Mouse (Mus musculus) kidney, postnatal 14 days (tissue): ENCODE results near the gene Cbx7.
"Not testable (repeated sequence)": the region's sequence is repeated elsewhere in the genome, so short reads cannot be mapped to it uniquely, and the experiment has no call there.

Experiments used
- DNase-seq: peaks from one replicate; pipeline ENCODE4 v3.0.0; 2022; ENCODE audit warnings: mixed read lengths

Gene Cbx7

GRCm38 (mm10) chr15:79918485-79918884, 52.4 kb downstream of the Cbx7 start:
- DNase-seq: no peak

DNA sequence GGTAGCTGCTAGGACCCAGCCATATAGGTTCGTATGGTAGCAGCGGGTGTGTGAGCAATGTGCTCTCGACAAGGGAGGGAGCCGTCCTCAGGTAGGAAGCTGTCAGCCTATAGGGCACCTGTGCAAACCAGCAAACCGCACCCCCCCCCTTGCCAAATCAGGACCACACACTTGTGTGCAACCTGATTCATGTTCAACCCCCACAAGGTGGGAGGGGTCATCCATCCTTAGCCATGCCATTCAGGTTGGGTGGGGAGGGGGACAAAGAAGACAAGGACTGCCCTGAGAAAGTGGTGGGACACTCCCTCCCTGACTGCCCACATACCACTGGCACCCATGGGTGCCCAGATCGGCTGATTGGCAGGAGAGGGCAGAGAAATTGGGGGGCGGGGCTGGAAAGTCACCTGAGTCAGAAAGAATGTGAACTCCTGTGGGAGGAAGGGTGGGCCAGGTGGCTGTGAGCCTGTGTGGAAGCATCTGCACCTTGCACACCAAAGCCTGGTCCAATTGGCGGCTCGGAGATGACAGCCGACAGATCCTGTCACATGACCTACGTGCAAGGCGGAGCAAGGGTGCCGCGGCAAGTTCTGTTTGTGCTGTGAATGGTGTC, 53.7 kb downstream of the Cbx7 start:
- DNase-seq: no peak

DNA sequence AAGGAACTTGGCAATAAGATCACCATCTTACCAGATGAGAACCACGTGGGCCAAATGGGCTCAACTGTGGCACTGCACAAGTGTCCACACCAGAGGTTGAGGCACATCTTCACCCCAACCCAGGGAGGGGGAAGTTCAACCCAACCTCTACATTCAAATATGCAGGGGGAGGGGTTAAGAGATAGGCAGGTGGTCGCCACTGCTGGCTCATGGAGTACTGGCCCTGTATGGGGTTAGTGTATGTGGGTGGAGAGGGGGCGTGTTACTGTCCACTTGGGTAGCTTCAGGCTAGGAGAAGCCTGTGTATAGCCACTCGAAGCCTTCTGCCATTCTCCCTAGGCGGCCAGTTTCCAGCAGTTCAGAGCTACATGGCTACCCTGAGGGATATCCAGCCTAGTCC, 54.8 kb downstream of the Cbx7 start:
- no peak for DNase-seq

GRCm38 (mm10) chr15:79914357-79914756, 56.6 kb downstream of the Cbx7 start:
- no peak for DNase-seq

DNA sequence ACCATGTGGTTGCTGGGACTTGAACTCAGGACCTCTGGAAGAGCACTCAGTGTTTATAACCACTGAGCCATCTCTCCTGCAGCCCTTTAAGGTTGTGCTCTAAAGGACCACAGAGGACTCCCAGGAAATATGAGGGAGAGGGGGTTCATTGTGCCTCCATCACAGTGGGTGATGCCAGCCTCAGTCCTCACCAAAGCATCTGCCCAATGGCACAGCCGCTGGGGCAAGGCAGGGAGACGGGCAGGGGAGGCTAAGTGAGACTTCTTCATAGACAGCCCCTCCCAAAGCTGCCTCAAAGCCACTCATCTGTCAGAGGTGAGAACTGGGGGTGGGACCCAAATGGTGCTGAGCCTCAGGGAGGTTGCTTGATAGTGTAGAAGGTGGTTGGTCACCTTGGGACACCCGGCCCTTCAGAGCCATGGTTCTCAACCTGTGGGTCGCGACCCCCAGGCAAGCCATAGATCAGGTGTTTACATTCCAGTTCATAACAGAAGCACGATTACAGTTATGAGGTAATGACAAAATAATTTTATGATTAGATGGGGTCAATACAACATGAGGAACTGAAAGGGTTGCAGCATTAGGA, 57.1 kb downstream of the Cbx7 start:
- no peak for DNase-seq

DNA sequence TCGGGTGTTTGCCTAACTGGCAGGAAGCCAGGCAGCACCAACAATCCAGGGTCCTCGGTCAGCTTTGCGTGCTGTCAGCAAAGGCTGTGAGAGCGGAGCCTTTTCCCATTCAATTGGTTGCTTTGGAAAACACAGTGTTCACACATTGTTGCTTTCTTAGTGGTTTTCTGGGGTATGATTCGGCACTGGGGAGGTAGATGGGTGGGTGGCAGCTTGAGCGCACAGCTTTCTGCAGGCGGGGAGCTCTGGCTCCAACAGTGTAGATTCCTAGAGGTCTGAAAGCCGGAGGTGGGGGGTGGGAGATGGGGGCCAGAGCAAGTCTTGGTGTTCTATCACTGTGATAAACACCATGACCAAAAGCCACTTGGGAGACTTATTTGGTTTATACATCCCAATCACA, 59.6 kb downstream of the Cbx7 start:
- no peak for DNase-seq

DNA sequence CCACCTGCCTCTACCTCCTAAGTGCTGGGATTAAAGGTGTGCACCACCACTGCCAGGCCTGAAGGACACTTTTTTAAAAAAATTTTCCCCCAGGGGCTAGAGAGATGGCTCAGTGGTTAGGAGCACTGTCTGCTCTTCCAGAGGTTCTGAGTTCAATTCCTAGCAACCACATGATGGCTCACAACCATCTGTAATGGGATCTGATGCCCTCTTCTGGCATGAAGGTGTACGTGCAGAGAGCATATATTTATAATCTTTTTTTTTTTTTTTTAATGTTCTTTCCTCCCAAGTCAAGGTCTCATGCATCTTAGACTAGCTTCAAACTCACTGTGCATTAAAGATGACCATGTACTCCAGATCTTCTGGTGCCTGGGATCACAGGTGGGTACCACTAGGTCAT, 60.1 kb downstream of the Cbx7 start:
- not testable (repeated sequence) for DNase-seq

DNA sequence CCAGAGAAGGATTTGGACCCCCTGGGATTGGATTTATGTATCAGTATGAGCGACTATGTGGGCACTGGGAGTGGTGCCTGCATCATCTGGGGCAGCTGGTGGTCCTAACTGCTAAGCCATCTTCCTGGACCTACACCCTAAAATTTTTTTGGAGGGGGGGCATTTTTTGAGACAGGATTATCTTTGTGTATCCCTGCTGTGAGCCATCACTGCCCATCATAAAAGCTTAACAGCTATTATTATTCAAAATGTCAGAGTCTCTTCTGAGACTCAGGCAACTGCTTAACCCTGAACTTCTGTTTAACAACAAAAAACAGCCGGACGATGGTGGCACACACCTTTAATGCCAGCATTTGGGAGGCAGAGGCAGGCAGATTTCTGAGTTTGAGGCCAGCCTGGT, 61.9 kb downstream of the Cbx7 start:
- DNase-seq: not testable (repeated sequence)

DNA sequence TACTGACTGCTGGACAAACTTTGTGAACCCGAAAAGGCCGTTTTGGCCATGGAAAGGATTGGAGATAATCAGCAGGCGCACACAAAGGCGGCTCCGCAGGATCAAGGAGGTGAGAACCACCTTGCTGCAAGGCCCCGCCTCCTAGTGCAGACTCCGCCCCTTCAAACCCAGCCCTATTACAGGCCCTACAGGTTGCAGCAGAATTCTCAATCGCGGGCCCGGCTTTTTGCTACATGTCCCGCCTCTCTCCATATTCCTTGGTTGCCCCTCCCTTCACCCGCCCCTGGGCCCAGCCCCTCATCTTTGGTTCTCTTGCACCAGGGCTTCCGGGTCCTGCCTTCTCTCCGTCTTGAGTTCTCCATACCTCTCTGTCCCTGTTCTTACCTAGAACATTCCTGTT, 64.1 kb downstream of the Cbx7 start:
- no peak for DNase-seq

DNA sequence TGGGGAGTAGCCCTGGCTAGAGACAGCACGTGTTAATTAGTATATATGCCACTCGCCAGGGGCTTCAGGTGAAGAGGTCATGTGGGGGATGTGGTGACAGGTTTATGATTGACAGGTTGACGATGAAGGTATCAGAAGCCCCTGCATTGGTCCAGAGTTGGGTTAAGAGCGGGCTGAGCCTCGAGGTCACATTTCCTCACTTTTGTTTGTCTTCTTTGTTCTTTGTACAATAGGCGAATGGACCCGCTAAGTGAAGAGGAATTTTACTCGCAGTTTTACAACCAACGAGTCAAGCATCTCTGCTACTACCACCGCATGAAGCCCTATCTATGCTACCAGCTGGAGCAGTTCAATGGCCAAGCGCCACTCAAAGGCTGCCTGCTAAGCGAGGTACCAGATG, 65.7 kb downstream of the Cbx7 start:
- no peak for DNase-seq

DNA sequence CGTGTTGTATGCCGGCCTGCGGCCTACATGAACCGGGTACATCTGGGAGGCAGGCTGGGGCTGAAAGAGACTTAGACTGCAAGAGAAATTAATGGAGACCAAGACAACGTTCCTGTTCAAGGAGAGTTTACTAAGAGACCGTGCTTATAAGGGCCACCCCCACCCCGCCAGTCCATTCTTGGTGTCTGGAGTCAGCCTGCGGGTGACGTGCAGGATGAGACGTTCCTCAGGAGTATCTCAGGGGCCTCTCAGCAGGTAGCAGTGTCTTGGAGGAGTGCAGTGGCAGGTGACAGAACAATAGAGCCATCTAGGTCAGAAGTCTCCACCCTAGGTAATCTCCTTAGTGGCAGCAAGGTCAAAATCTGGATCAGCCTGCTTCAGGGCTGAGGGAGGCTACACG, 66.2 kb downstream of the Cbx7 start:
- not testable (repeated sequence) for DNase-seq

DNA sequence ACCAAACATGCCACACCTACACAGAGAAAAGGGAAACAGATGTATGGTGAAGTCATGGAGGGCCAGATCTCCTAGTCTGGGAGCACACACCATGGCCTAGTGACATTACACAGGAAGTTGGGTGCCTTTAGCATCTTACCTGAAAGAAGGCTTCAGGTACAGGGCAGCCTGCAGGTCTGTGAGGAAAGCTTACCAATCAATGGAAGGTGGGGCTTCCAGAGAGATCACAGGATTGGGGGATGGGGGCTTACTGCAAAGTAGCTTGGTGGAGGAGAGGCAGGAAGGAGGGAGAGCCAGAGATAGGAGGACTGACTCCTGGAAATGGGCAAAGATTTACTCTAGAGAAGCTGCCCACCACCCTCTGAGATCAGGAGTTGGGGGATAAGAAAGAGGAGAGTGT, 67.0 kb downstream of the Cbx7 start:
- no peak for DNase-seq

DNA sequence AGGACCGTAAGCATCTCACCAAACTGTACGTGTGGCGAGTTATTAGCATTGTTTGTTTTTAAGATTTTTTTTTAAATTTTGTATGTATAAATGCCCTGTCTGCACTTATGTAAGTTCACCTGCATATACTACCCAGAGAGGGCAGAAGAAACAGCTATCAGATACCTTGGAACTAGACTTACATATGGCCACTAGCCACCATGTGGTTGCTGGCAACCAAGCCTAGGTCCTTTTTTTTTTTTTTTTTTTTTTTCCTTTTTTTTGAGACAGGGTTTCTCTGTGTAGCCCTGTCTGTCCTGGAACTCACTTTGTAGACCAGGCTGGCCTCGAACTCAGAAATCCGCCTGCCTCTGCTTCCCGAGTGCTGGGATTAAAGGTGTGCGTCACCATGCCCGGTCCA, 67.8 kb downstream of the Cbx7 start:
- DNase-seq: not testable (repeated sequence)

DNA sequence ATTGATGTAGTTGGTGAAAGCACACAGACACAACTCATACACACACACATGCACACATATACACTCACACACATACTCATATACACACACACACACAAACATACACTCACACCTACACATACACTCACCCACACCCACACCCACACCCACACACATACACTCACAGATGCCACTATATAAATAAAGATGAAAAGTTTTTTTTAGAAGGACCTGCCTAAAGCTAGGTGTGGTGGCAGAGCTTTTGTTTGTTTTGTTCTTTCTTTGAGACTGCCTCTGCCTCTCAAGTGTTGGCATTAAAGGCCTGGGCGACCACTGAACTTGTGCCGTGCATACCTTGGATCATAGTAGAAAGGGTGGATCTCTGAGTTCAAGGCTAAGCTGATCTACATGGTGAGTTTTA, 69.5 kb downstream of the Cbx7 start:
- DNase-seq: no peak

GRCm38 (mm10) chr15:79900751-79901150, 70.2 kb downstream of the Cbx7 start:
- DNase-seq: no peak

DNA sequence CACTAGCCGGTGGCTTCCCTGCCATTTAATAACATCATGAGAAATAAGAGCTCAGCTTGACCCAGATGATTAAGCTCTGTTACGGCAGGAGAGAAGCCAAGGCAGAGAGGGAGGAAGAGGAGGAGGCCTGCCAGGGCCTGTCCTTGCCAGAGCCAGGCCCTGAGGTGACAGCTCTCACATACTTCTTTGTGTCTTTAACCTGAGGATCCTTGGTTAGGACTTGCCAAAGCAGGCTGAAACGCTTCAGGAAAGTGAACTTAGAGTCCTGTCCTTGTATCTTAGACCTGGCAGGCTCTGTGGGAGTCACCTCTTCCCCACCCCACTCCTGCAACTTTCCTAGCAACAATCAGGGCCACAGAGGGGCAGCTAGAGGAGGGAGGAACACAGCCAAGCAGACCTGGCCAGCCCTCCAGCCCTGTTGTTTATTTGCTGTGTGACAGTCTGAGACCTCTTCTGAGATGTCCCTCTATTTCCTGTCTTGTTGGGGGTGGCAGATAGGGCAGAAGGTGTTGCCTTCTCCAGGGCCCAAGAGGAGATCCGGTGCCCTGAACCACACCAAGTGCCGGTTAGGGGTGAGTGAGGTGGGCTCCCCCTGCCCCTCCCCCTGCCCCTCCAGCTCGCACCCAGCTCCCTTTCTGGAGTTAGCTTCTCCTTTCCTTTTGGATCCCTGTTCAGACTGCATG, 71.0 kb downstream of the Cbx7 start:
- no peak for DNase-seq

- DNase-seq: no peak
Observed at GRCm38 (mm10) chr15:79898988-79899387, 71.9 kb downstream of the Cbx7 start.

DNA sequence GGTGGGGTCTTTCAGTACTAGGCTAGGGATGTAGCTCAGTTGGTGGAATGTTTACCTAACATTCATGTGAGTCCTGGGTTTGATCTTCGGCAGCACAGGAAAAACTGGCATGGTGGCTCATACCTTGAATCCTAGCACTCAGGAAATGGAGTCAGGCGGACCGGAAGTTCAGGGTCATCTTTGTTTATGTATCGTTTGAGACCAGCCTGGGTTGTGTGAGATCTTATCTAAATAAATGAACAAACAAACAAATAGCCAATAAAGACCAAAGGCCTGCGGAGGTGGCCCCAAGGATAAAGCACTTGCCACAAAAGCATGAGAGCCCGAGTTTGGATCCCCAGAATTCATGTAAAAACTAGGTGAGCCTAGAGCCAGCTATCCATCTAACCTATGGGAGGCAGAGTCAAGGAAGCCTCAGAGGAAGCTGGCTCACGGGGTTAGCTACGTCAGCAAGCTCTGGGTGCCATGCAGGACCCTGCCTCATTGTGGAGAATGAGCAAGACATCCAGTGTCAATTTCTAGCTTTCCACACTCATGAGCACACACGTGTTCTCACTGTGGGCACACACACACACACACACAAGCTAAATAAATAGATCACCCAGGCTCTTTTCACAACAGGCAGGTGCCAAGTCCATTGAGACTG, 74.7 kb downstream of the Cbx7 start:
- DNase-seq: peak; percentile 25

GRCm38 (mm10) chr15:79895221-79896079, 75.5 kb downstream of the Cbx7 start:
- DNase-seq: not testable (repeated sequence)

DNA sequence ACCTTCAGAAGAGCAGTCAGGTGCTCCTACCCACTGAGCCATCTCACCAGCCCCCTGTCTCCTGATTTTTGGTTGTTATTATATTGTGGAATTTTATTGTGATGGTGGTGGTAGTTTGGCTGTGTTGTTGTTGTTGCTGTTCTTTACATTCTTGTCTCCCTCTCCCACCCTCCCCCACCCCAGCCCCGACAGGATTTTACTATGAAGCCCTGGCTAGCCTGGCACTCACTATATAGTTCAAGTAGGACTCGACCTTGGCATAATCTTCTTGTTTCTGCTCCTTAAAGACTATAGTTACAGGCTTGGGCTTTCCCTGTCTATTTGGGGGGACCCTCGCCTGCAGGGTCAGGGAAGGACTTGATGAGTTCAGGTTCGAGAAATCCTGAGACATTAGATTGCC, 76.6 kb downstream of the Cbx7 start:
- no peak for DNase-seq

DNA sequence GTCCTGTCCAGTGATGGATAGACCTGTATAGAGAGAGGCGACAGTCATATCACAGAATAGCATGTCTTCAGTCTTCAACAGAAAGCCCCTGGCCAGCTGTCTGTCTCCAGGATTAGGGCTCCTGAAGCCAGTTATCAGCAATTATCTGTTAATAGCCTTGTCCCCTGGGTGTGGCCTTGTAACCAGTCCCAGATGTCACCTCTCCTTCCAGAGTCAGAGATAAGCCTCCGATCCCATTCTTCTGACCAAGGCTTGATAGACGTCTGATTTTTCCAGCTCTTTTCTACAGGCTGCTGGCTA, 77.1 kb downstream of the Cbx7 start:
- no peak for DNase-seq

GRCm38 (mm10) chr15:79892995-79893823, 77.7 kb downstream of the Cbx7 start:
- DNase-seq: no peak

GRCm38 (mm10) chr15:79892213-79892541, 78.7 kb downstream of the Cbx7 start:
- peak; percentile 79 for DNase-seq
